Mouse (Mus musculus): ENCODE measurements around the gene Tmem59. TPM values are rescaled to one million over a fixed set of nuclear protein-coding genes. Genes with fewer than 3 reads are reported as not detected.

Tmem59 gene
- polyA plus RNA-seq, 1 experiment from 2014 or later: 221 TPM

GRCm38 (mm10) chr4:107143511-107143910, 34.7 kb upstream of the Tmem59 start:
- H3K4me1 ChIP-seq (replicated peaks; ENCODE audit: control insufficient read depth, insufficient read depth, low read length): peaks cover 8% of the 10 kb centered on the region; the same call in 1 of the 2 replicates
- peaks cover 15% of the 10 kb centered on the region for H3K36me3 ChIP-seq (ENCODE audit: control insufficient read depth, insufficient read depth, low read length)
- H3K9me3 ChIP-seq (ENCODE audit: control insufficient read depth, low read length): no peaks in the 10 kb centered on the region
- no peak overlapping the region for H3K4me3 ChIP-seq (ENCODE audit: low read depth, low read length)
- no peak for DNase-seq (ENCODE audit: low spot score)
- no peak overlapping the region for H3K9ac ChIP-seq (ENCODE audit: low read depth, low read length)
- ATAC-seq (replicated peaks; ENCODE audit: low FRiP score): no peak
- H3K27me3 ChIP-seq (replicated peaks; ENCODE audit: control insufficient read depth, insufficient read depth, low read length): no peaks in the 10 kb centered on the region
- no peak overlapping the region for H3K27ac ChIP-seq (ENCODE audit: low read depth, low read length)
- WGBS: 81% methylated on average over 8 of the region's 8 CpGs
- no peak overlapping the region for H3K4me2 ChIP-seq

- Histone ChIP-seq H3K9ac (ENCODE audit: low read depth, low read length) (no peak overlapping the region), H3K36me3 (ENCODE audit: control insufficient read depth, insufficient read depth, low read length) (peaks cover 21% of the 10 kb centered on the region), H3K4me2 (no peak overlapping the region), H3K4me1 (replicated peaks; ENCODE audit: control insufficient read depth, insufficient read depth, low read length) (no peaks in the 10 kb centered on the region), H3K27me3 (replicated peaks; ENCODE audit: control insufficient read depth, insufficient read depth, low read length) (no peaks in the 10 kb centered on the region), H3K4me3 (ENCODE audit: low read depth, low read length) (no peak overlapping the region), H3K9me3 (ENCODE audit: control insufficient read depth, low read length) (no peaks in the 10 kb centered on the region), H3K27ac (ENCODE audit: low read depth, low read length) (no peak overlapping the region)
- ATAC-seq (replicated peaks; ENCODE audit: low FRiP score) (no peak), DNase-seq (ENCODE audit: low spot score) (no peak)
- 84% methylated on average over 6 of the region's 6 CpGs for WGBS
Measured at GRCm38 (mm10) chr4:107150991-107151390, 27.2 kb upstream of the Tmem59 start.

GRCm38 (mm10) chr4:107152571-107152970, 25.6 kb upstream of the Tmem59 start:
- no peak overlapping the region for H3K27ac ChIP-seq (ENCODE audit: low read depth, low read length)
- H3K4me3 ChIP-seq (ENCODE audit: low read depth, low read length): no peak overlapping the region
- H3K9ac ChIP-seq (ENCODE audit: low read depth, low read length): no peak overlapping the region
- no peak for DNase-seq (ENCODE audit: low spot score)
- 87% methylated on average over 8 of the region's 8 CpGs for WGBS
- H3K9me3 ChIP-seq (ENCODE audit: control insufficient read depth, low read length): no peaks in the 10 kb centered on the region
- ATAC-seq (replicated peaks; ENCODE audit: low FRiP score): no peak
- H3K27me3 ChIP-seq (replicated peaks; ENCODE audit: control insufficient read depth, insufficient read depth, low read length): no peaks in the 10 kb centered on the region
- H3K4me2 ChIP-seq: no peak overlapping the region
- peaks cover 13% of the 10 kb centered on the region for H3K36me3 ChIP-seq (ENCODE audit: control insufficient read depth, insufficient read depth, low read length)
- no peaks in the 10 kb centered on the region for H3K4me1 ChIP-seq (replicated peaks; ENCODE audit: control insufficient read depth, insufficient read depth, low read length)

- Histone ChIP-seq H3K9ac (ENCODE audit: low read depth, low read length) (no peak overlapping the region), H3K4me3 (ENCODE audit: low read depth, low read length) (no peak overlapping the region), H3K27ac (ENCODE audit: low read depth, low read length) (no peak overlapping the region), H3K27me3 (replicated peaks; ENCODE audit: control insufficient read depth, insufficient read depth, low read length) (no peaks in the 10 kb centered on the region), H3K4me2 (no peak overlapping the region), H3K36me3 (ENCODE audit: control insufficient read depth, insufficient read depth, low read length) (0 out of 2 replicates have a peak, but pooled peaks cover 3% of the 10 kb centered on the region), H3K4me1 (replicated peaks; ENCODE audit: control insufficient read depth, insufficient read depth, low read length) (no peaks in the 10 kb centered on the region), H3K9me3 (ENCODE audit: control insufficient read depth, low read length) (no peaks in the 10 kb centered on the region)
- WGBS: 77% methylated on average over 4 of the region's 4 CpGs
- ATAC-seq (replicated peaks; ENCODE audit: low FRiP score) (no peak), DNase-seq (ENCODE audit: low spot score) (no peak)
Measured at GRCm38 (mm10) chr4:107156983-107157401, 21.2 kb upstream of the Tmem59 start.

- H3K9ac ChIP-seq (ENCODE audit: low read depth, low read length): no peak overlapping the region
- H3K4me2 ChIP-seq: no peak overlapping the region
- H3K4me1 ChIP-seq (replicated peaks; ENCODE audit: control insufficient read depth, insufficient read depth, low read length): no peaks in the 10 kb centered on the region
- 85% methylated on average over 11 of the region's 11 CpGs for WGBS
- no peaks in the 10 kb centered on the region for H3K27me3 ChIP-seq (replicated peaks; ENCODE audit: control insufficient read depth, insufficient read depth, low read length)
- no peaks in the 10 kb centered on the region for H3K9me3 ChIP-seq (ENCODE audit: control insufficient read depth, low read length)
- DNase-seq (ENCODE audit: low spot score): no peak
- H3K27ac ChIP-seq (ENCODE audit: low read depth, low read length): no peak overlapping the region
- no peak overlapping the region for H3K4me3 ChIP-seq (ENCODE audit: low read depth, low read length)
- no peak for ATAC-seq (replicated peaks; ENCODE audit: low FRiP score)
- 0 out of 2 replicates have a peak, but pooled peaks cover 3% of the 10 kb centered on the region for H3K36me3 ChIP-seq (ENCODE audit: control insufficient read depth, insufficient read depth, low read length)
Measured at GRCm38 (mm10) chr4:107159166-107159773, 18.9 kb upstream of the Tmem59 start.

- WGBS: 89% methylated on average over 8 of the region's 8 CpGs
- H3K36me3 ChIP-seq (ENCODE audit: control insufficient read depth, insufficient read depth, low read length): peaks cover 2% of the 10 kb centered on the region
Measured at GRCm38 (mm10) chr4:107160181-107160580, 18.0 kb upstream of the Tmem59 start.

GRCm38 (mm10) chr4:107163341-107163740, 14.9 kb upstream of the Tmem59 start:
- Histone ChIP-seq H3K4me1 (replicated peaks; ENCODE audit: control insufficient read depth, insufficient read depth, low read length) (no peaks in the 10 kb centered on the region), H3K4me3 (ENCODE audit: low read depth, low read length) (no peak overlapping the region), H3K9me3 (ENCODE audit: control insufficient read depth, low read length) (no peaks in the 10 kb centered on the region), H3K4me2 (no peak overlapping the region), H3K27ac (ENCODE audit: low read depth, low read length) (no peak overlapping the region), H3K27me3 (replicated peaks; ENCODE audit: control insufficient read depth, insufficient read depth, low read length) (no peaks in the 10 kb centered on the region), H3K9ac (ENCODE audit: low read depth, low read length) (no peak overlapping the region), H3K36me3 (ENCODE audit: control insufficient read depth, insufficient read depth, low read length) (peaks cover 6% of the 10 kb centered on the region)
- WGBS: 87% methylated on average over 10 of the region's 10 CpGs
- DNase-seq (ENCODE audit: low spot score) (no peak), ATAC-seq (replicated peaks; ENCODE audit: low FRiP score) (no peak)

More at GRCm38 (mm10) chr4:107160181-107160580, 18.0 kb upstream of the Tmem59 start:
- Histone ChIP-seq H3K9me3 (ENCODE audit: control insufficient read depth, low read length) (no peaks in the 10 kb centered on the region), H3K27ac (ENCODE audit: low read depth, low read length) (no peak overlapping the region), H3K4me3 (ENCODE audit: low read depth, low read length) (no peak overlapping the region), H3K4me2 (no peak overlapping the region), H3K4me1 (replicated peaks; ENCODE audit: control insufficient read depth, insufficient read depth, low read length) (no peaks in the 10 kb centered on the region), H3K9ac (ENCODE audit: low read depth, low read length) (no peak overlapping the region), H3K27me3 (replicated peaks; ENCODE audit: control insufficient read depth, insufficient read depth, low read length) (no peaks in the 10 kb centered on the region)
- no peak for ATAC-seq (replicated peaks; ENCODE audit: low FRiP score)
- no peak for DNase-seq (ENCODE audit: low spot score)

- Histone ChIP-seq H3K4me1 (replicated peaks; ENCODE audit: control insufficient read depth, insufficient read depth, low read length) (no peaks in the 10 kb centered on the region), H3K4me2 (no peak overlapping the region), H3K27ac (ENCODE audit: low read depth, low read length) (no peak overlapping the region), H3K27me3 (replicated peaks; ENCODE audit: control insufficient read depth, insufficient read depth, low read length) (no peaks in the 10 kb centered on the region), H3K4me3 (ENCODE audit: low read depth, low read length) (no peak overlapping the region), H3K9me3 (ENCODE audit: control insufficient read depth, low read length) (no peaks in the 10 kb centered on the region), H3K9ac (ENCODE audit: low read depth, low read length) (no peak overlapping the region), H3K36me3 (ENCODE audit: control insufficient read depth, insufficient read depth, low read length) (peaks cover 6% of the 10 kb centered on the region)
- 52% methylated on average over 9 of the region's 9 CpGs for WGBS
- DNase-seq (ENCODE audit: low spot score) (no peak), ATAC-seq (replicated peaks; ENCODE audit: low FRiP score) (peak; percentile 53)
Measured at GRCm38 (mm10) chr4:107163756-107164587, 14.2 kb upstream of the Tmem59 start.
